Mouse (Mus musculus) olfactory bulb, adult 2 months (tissue): ENCODE measurements at regions not wholly inside any gene's neighbourhood (a gene's known extent, or its start where the extent isn't known, plus 50 kb on each side); places are given as distances from the start of the nearest gene placed in this dataset.

Experiments
- H3K27ac ChIP-seq: fragments of 200-500 bp; 2 replicates; pipeline ENCODE4 v1.5.1; 2012; ENCODE audit warnings: low read depth, low read length; ENCODE audit not compliant: insufficient read depth
- H3K4me1 ChIP-seq: fragments of 200-500 bp; 2 replicates; pipeline ENCODE4 v1.6.1; 2012; ENCODE audit warnings: low read length; ENCODE audit not compliant: control insufficient read depth, insufficient read depth
- H3K4me3 ChIP-seq: fragments of 200-500 bp; 2 replicates; pipeline ENCODE4 v1.5.1; 2012; ENCODE audit warnings: mild to moderate bottlenecking, low read depth, low read length, moderate library complexity; ENCODE audit not compliant: insufficient read depth
- CTCF ChIP-seq: fragments of 200-500 bp; IDR thresholded peaks from 2 replicates; pipeline ENCODE4 v1.5.1; 2012; ENCODE audit warnings: low read depth, mild to moderate bottlenecking, low read length, moderate library complexity; ENCODE audit not compliant: insufficient read depth
- POLR2A ChIP-seq: fragments of 200-500 bp; IDR thresholded peaks from 2 replicates; pipeline ENCODE4 v1.6.1; 2012; ENCODE audit warnings: mild to moderate bottlenecking, low read depth, low read length, moderate library complexity; ENCODE audit not compliant: insufficient read depth
- WGBS: fragments of 180-500 bp; shearing (Covaris S2); methylation state at CpG from one replicate; pipeline ENCODE4 v1.1.7; 2018; 5-methylcytosine and 5-hydroxymethylcytosine counted together

- H3K4me3 ChIP-seq, result no peak overlapping the region
- peaks cover 3% of the 10 kb centered on the region; the same call in 1 of the 2 replicates for H3K4me1 ChIP-seq
- H3K27ac ChIP-seq, result no peak overlapping the region
- TF ChIP-seq POLR2A, result no peak
- TF ChIP-seq CTCF, result no peak
- WGBS, result 92% methylated on average over 1 of the region's 1 CpGs
These were observed 93.0 kb upstream of the Neo1 start for GRCm38 (mm10) chr9:59129252-59129651.

GRCm38 (mm10) chr9:59128023-59128422 lies 91.8 kb upstream of the Neo1 start:
- no peak overlapping the region for H3K4me3 ChIP-seq
- TF ChIP-seq POLR2A (no peak), CTCF (no peak)
- no peaks in the 10 kb centered on the region for H3K4me1 ChIP-seq
- 71% methylated on average over 2 of the region's 2 CpGs for WGBS
- H3K27ac ChIP-seq, result no peak overlapping the region

- no peak overlapping the region for H3K4me3 ChIP-seq
- WGBS, result 59% methylated on average over 6 of the region's 6 CpGs
- TF ChIP-seq CTCF, result no peak
- no peak for TF ChIP-seq POLR2A
- H3K4me1 ChIP-seq, result no peaks in the 10 kb centered on the region
- H3K27ac ChIP-seq, result no peak overlapping the region
These were observed 89.6 kb upstream of the Neo1 start for GRCm38 (mm10) chr9:59125886-59126285.

- no peak overlapping the region for H3K4me3 ChIP-seq
- WGBS, result 15% methylated on average over 2 of the region's 2 CpGs
- no peak for TF ChIP-seq CTCF
- no peak for TF ChIP-seq POLR2A
- no peak overlapping the region for H3K27ac ChIP-seq
- H3K4me1 ChIP-seq, result no peaks in the 10 kb centered on the region
These were observed 80.3 kb upstream of the Neo1 start for GRCm38 (mm10) chr9:59116561-59116960.

- TF ChIP-seq POLR2A, result no peak
- TF ChIP-seq CTCF, result no peak
- no peak overlapping the region for H3K4me3 ChIP-seq
- H3K4me1 ChIP-seq, result no peaks in the 10 kb centered on the region
- WGBS, result 89% methylated on average over 4 of the region's 4 CpGs
- no peak overlapping the region for H3K27ac ChIP-seq
These were observed 77.6 kb upstream of the Neo1 start for GRCm38 (mm10) chr9:59113859-59114258.

- TF ChIP-seq POLR2A (no peak), CTCF (no peak)
- H3K27ac ChIP-seq, result no peak overlapping the region
- 92% methylated on average over 5 of the region's 5 CpGs for WGBS
- H3K4me1 ChIP-seq, result peaks cover 12% of the 10 kb centered on the region
- H3K4me3 ChIP-seq, result no peak overlapping the region
These were observed 63.5 kb upstream of the Neo1 start for GRCm38 (mm10) chr9:59099738-59100137.

- Histone ChIP-seq H3K4me1 (peaks cover 12% of the 10 kb centered on the region), H3K4me3 (no peak overlapping the region), H3K27ac (no peak overlapping the region)
- 65% methylated on average over 4 of the region's 4 CpGs for WGBS
- TF ChIP-seq POLR2A (no peak), CTCF (no peak)
These were observed 61.3 kb upstream of the Neo1 start for GRCm38 (mm10) chr9:59097564-59097963.

- WGBS, result 32% methylated on average over 12 of the region's 12 CpGs
- 0 out of 2 replicates have a peak overlapping the region, but pooled peaks have one; percentile 33 for H3K27ac ChIP-seq
- H3K4me1 ChIP-seq, result peaks cover 12% of the 10 kb centered on the region
- TF ChIP-seq CTCF, result no peak
- no peak for TF ChIP-seq POLR2A
- no peak overlapping the region for H3K4me3 ChIP-seq
These were observed 60.5 kb upstream of the Neo1 start for GRCm38 (mm10) chr9:59096551-59097268.

- no peak overlapping the region for H3K4me3 ChIP-seq
- 40% methylated on average over 7 of the region's 7 CpGs for WGBS
- peaks cover 12% of the 10 kb centered on the region for H3K4me1 ChIP-seq
- no peak for TF ChIP-seq POLR2A
- TF ChIP-seq CTCF, result no peak
- H3K27ac ChIP-seq, result no peak overlapping the region
These were observed 59.4 kb upstream of the Neo1 start for GRCm38 (mm10) chr9:59095626-59096025.
